Mouse (Mus musculus) spleen, adult 2 months (tissue): ENCODE data around the gene Hydin. TPM values are rescaled to one million over a fixed set of nuclear protein-coding genes. Genes with fewer than 3 reads are reported as not detected.
"Not testable (repeated sequence)": the region's sequence is repeated elsewhere in the genome, so short reads cannot be mapped to it uniquely, and the experiment has no call there.

Experiments used
- DNase-seq, 2 experiments: peaks; one replicate each; pipeline versions ENCODE4 v3.0.0 to v3.0.0-alpha.2; 2012 to 2021; ENCODE audit warnings: low spot score in 2 of 2, low read depth in 1 of 2
- H3K27ac ChIP-seq: fragments of 200-500 bp; 2 replicates; pipeline ENCODE4 v1.5.1; 2012; ENCODE audit warnings: low read length, inconsistent platforms; ENCODE audit not compliant: insufficient read depth
- H3K27me3 ChIP-seq: fragments of 200-500 bp; 2 replicates; pipeline ENCODE4 v1.6.1; 2012; ENCODE audit warnings: mild to moderate bottlenecking, moderate library complexity, low read length, inconsistent platforms; ENCODE audit not compliant: control insufficient read depth, insufficient read depth
- H3K36me3 ChIP-seq: fragments of 200-500 bp; 2 replicates; pipeline ENCODE4 v1.6.1; 2012; ENCODE audit warnings: mild to moderate bottlenecking, low read length, inconsistent platforms; ENCODE audit not compliant: control insufficient read depth, insufficient read depth
- H3K4me1 ChIP-seq: fragments of 200-500 bp; 2 replicates; pipeline ENCODE4 v1.6.1; 2011; ENCODE audit warnings: inconsistent platforms; ENCODE audit not compliant: control insufficient read depth, insufficient read depth, insufficient read length
- H3K4me3 ChIP-seq: fragments of 200-500 bp; 2 replicates; pipeline ENCODE4 v1.5.1; 2011; ENCODE audit warnings: mild to moderate bottlenecking, inconsistent platforms; ENCODE audit not compliant: insufficient read depth, insufficient read length; ENCODE audit errors: extremely low read depth
- CTCF ChIP-seq: fragments of 200-500 bp; IDR thresholded peaks from 2 replicates; pipeline ENCODE4 v1.5.1; 2011; ENCODE audit warnings: mild to moderate bottlenecking, inconsistent platforms; ENCODE audit not compliant: insufficient read depth, insufficient read length, insufficient replicate concordance; ENCODE audit errors: extremely low read depth
- POLR2A ChIP-seq: fragments of 200-500 bp; IDR thresholded peaks from 2 replicates; pipeline ENCODE4 v1.6.1; 2011; ENCODE audit warnings: low read depth, low read length, inconsistent platforms
- WGBS: fragments of 180-500 bp; shearing (Covaris S2); methylation state at CpG from one replicate; pipeline ENCODE4 v1.1.7; 2018; 5-methylcytosine and 5-hydroxymethylcytosine counted together
- polyA plus RNA-seq: library from polyadenylated mRNA; depleted of rRNA; stranded (reverse); fragments of >200 nt; gene quantifications from 2 replicates; pipeline ENCODE4 v1.2.3, GENCODE M21; 2012

Hydin gene
- polyA plus RNA-seq, 1 experiment, result 0.01 TPM

DNA sequence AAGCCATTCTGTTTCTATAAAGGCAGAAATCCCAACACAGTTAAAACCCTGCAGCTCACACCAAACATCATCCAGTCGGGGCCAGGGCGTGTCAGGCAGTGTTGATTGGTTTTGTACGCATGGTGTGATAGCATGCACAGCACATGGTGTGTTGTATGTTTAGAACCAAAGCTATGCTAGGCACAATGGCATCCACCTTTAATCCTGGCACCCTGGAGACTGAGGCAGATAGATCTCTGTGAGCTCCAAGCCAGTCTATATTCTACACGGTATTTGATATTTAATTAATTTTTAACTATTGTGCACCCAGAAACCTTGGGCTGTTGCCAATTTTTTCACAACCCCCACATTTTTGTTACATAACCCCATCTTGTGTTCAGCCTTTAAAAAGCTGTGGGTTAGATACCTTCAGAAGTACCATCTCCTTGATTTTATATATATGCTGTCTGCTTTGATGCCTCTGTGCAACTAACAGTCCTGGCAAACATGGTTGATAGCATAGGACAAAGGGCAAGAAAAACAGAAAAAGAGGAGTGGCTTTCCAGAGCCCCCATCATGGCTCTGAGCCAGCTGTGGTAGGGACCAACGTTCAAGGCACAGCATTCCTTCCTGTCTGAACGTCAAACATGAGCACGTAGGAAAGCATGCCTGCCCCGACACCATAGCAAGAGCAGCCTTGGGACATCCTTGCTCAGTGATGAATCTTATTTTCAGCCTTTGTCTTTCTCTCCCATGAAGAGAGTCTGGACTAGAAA is 263.4 kb downstream of the Hydin start:
- Histone ChIP-seq H3K27me3 (no peaks in the 10 kb centered on the region), H3K36me3 (no peaks in the 10 kb centered on the region), H3K27ac (no peak overlapping the region), H3K4me1 (no peaks in the 10 kb centered on the region), H3K4me3 (no peak overlapping the region)
- no peak for TF ChIP-seq CTCF
- no peak for TF ChIP-seq POLR2A
- 71% methylated on average over 8 of the region's 8 CpGs for whole genome bisulfite sequencing
- DNase-seq, result no peak

DNA sequence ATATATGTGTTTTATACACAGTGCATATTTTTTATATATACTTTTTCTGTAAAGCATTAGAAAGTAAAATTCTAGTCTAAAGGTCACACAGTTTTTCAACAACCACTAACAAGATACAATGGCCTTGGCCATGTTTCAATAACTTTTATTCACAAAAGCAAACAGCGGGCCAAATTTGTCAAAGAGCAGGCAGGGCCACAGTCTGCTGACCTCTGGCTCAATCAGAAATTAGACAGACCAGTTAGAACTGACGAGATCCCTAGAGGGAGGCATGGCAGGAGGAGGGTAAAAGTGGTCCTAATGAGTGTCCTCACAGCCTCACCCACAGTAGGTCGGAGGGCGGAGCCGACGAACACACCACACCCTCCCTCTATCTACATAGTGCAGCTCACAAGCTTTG is 267.0 kb downstream of the Hydin start:
- TF ChIP-seq POLR2A (no peak), CTCF (no peak)
- Histone ChIP-seq H3K27me3 (no peaks in the 10 kb centered on the region), H3K4me1 (no peaks in the 10 kb centered on the region), H3K36me3 (no peaks in the 10 kb centered on the region), H3K4me3 (no peak overlapping the region), H3K27ac (no peak overlapping the region)
- WGBS, result 83% methylated on average over 6 of the region's 6 CpGs
- no peak for DNase-seq

DNA sequence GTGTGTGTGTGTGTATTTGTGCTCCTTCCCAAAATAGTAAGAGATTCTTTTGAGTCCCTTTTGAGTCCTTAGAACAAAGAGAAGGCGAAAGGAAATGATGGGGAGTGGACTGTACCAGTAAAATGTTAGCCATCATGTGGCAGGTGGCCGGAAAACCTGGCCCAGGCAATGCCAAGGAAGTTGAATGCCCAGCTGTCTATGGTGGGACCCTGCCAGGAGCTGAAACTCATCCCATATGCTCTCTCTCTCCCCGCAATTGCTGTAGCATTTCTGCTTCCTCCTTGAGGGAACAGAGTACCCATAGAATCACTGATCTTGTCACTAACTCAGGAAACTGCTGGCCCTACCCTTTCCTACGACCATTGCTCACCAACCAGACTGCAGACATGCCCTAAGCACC is 271.1 kb downstream of the Hydin start:
- Histone ChIP-seq H3K27me3 (no peaks in the 10 kb centered on the region), H3K27ac (no peak overlapping the region), H3K4me3 (no peak overlapping the region), H3K4me1 (no peaks in the 10 kb centered on the region), H3K36me3 (no peaks in the 10 kb centered on the region)
- WGBS, result 53% methylated on average over 4 of the region's 4 CpGs
- no peak for DNase-seq
- no peak for TF ChIP-seq CTCF

DNA sequence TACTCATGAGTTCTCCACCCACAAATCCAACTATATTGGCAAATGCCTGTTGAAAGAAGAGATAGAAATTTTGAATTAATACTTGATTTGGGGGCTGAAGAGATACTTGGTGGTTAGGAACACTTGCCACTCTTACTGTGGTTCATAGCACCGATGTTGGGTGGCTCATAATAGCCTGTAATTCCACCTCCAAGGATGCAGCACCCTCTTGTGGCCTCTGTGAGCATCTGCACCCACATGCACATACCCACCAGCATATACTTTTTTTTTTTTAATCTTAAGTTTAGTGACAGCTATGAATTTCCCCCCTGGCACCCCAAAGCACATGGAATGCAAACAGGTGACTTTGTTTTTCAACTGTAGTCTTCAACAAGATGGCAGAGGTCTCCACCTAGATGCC is 283.6 kb downstream of the Hydin start:
- Histone ChIP-seq H3K4me3 (no peak overlapping the region), H3K4me1 (no peaks in the 10 kb centered on the region), H3K27me3 (no peaks in the 10 kb centered on the region), H3K36me3 (no peaks in the 10 kb centered on the region), H3K27ac (no peak overlapping the region)
- no peak for DNase-seq
- no peak for TF ChIP-seq POLR2A
- no peak for TF ChIP-seq CTCF
- 72% methylated on average over 1 of the region's 1 CpGs for WGBS

DNA sequence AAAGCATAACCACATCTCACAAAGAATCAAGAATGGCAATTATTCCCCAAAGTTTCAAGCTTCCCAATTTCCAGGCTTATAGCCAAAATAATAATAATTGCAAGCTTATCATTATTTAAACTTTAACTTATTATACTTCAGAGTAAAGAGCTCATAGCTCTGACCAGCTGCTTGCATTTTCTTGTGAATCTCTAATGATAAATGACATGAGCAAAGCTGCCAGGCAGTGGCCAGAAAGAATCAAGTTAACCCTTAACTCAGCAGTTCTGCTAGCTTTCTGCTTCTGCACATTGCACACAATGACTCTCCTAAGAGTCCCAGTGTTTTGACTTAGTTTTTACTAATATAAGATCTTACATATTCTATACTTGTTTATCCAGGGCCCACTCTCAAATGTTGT is 285.3 kb downstream of the Hydin start:
- not testable (repeated sequence) for H3K4me1 ChIP-seq, DNase-seq, H3K36me3 ChIP-seq, H3K27me3 ChIP-seq, H3K4me3 ChIP-seq, H3K27ac ChIP-seq

DNA sequence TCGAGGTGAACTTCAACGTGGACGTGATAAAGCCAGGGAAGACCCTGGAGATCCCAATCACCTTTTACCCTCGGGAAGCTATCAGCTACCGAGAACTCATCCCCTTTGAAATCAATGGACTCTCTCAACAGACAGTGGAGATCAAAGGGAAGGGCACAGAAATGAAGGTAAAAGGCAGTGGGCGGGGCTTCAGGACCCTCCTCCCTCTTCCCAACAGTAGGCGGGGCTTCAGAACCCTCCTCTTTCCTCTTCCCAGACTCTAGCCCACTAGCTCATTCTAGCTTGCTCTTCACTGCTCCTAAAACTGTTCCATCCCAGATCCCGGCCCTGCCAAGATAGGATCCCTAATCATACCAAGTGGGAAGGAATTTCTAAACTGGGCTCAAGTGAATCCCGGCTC is 325.9 kb downstream of the Hydin start:
- 78% methylated on average over 9 of the region's 9 CpGs for WGBS
- DNase-seq, result no peak
- no peaks in the 10 kb centered on the region for H3K36me3 ChIP-seq
- no peak overlapping the region for H3K27ac ChIP-seq
- H3K27me3 ChIP-seq, result no peaks in the 10 kb centered on the region
- H3K4me1 ChIP-seq, result no peaks in the 10 kb centered on the region
- TF ChIP-seq CTCF (no peak), POLR2A (no peak)
- H3K4me3 ChIP-seq, result no peak overlapping the region

DNA sequence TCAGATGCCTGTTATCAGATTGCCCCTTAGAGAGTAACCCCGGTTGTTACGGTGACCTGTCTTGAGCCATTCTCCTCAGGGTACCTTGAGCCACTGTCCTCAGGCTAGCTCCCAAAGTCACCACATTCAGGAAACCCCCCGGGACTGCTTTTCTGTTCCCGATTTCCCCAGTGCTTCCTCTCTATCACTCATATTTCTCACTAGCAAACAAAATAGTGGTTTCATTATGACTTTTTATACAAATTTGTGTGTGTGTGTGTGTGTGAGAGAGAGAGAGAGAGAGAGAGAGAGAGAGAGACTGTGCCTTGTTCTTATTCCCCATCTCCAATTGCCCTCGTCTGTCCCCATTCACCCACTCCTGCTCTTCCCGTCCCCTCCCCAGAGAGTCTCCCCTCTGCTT is 327.4 kb downstream of the Hydin start:
- Histone ChIP-seq H3K4me3 (no peak overlapping the region), H3K27me3 (no peaks in the 10 kb centered on the region), H3K4me1 (no peaks in the 10 kb centered on the region), H3K36me3 (no peaks in the 10 kb centered on the region), H3K27ac (no peak overlapping the region)
- no peak for DNase-seq
- WGBS, result 69% methylated on average over 6 of the region's 6 CpGs
- TF ChIP-seq POLR2A, result no peak
- no peak for TF ChIP-seq CTCF
